Mouse (Mus musculus): ENCODE measurements at regions not wholly inside any gene's neighbourhood (a gene's known extent, or its start where the extent isn't known, plus 50 kb on each side); places are given as distances from the start of the nearest gene placed in this dataset.

DNA sequence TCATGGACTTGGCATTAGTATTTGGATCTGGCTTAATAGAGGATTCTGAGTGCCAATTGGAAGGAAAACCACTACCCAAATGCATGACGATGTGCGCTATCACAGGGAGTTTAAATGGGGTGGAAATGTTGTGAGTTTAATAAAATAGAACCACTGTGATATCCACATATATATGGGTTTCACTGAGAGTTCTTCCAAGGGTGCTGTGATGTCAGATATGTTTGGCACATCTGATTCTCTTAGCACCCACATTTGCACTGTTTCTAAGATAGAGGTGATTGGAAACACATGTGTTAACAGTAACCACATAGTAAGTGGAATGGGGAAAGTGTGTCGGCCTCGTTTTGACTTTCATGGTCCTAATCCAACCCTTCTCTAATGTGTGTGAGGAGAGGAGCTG is 189.7 kb upstream of the 1810046K07Rik start:
- DNase-seq (ENCODE audit: low spot score in 2 of 2), result no peak

DNA sequence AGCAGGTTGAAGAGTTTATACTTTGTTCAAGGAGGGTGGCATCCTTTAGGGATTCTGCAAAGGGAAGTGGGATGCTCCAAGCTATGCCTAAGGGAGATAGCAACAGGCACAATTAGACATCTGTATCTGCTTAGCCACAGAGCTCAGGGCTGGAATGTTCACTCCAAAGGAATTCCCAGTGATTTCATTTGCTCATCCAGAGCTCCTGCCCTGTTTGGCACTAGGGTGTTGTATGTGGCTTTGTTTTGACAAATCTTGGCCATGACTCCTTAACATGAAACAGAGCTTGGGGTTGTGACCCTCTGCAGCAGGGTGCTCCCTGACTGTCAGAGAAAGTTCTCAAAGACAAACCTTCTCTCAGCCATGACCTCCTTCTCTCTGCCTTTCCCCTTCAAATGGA is 194.8 kb upstream of the 1810046K07Rik start:
- no peak for DNase-seq (ENCODE audit: low spot score in 2 of 2)

DNA sequence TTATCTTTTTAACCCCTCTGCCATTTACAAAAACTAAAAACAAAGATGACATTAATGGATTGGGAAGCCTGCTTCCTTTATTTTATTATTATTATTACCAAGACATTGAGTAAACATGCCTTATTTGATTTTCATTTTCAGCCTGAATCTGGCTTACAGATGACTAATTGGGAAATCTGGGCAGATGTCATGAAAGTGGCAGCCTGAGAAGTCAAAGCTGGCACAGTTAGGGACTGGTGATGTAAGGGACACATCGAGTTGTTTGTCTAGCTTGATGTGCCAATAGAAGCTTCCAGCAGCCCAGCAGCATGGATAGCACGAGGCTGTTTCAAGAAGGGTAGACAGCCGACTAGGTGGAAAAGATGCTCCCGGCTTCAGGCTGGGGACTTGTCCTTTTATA is 197.2 kb upstream of the 1810046K07Rik start:
- DNase-seq (ENCODE audit: low spot score in 2 of 2), result no peak

DNA sequence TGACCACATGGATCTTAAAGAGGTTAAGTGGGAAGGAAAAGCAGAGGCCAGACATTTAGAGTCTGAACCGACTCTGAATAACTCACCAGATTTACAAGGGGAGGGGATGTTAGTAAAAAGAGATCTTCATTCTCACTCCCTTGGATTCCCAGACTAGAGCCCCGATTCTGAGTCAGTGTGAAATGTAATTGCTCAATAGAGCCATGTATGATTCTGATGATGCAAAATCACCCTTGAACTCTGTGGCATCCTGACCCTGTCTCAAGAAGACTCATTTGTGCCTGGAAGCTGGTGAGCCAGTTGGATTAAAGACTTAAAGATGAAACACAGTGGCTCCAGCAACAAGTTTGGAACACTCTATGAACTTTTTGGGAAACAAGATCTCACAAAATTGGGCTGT is 210.2 kb upstream of the 1810046K07Rik start:
- no peak for DNase-seq (ENCODE audit: low spot score in 2 of 2)

DNA sequence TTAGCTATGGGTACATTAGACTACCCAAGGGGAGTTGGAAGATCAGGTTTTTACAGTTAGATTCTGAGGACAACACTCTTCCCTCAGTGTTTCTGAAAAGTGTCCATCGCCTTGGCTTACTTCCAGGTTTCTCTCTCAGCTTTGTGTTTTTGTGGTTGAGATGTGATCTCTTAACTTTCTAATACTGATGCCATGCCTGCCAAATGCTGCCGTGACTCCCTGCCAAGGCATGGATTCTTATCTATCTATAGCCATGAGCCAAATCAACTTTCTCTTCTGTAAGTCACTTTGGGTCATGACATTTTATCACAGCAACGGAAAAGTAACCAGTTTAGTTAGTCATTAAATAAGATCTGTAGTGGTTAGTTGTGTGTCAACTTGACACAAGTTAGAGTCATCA is 213.2 kb upstream of the 1810046K07Rik start:
- DNase-seq (ENCODE audit: low spot score in 2 of 2), result no peak

DNA sequence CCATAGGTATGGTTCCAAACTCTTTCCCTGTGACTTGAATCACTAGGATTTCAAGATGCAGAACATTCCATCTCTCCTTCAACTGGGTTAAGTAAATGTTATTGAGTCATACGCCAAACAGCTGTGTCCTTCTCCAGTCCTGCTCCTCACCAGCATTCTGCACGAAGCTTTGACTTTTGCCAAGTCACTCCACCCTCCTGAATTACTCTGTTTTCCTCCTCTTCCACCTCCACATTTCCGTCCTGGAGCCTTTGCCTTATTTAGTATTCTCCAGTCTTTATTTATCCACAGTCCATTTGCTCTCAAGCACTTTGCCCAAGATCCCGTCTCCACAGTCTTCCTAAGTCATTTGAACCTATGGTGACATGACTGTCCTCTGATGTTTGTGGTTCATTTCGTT is 193.1 kb upstream of the Arhgap20 start:
- peak in 1 of 2 experiments; percentile 20 for DNase-seq (ENCODE audit: low spot score in 2 of 2)

DNA sequence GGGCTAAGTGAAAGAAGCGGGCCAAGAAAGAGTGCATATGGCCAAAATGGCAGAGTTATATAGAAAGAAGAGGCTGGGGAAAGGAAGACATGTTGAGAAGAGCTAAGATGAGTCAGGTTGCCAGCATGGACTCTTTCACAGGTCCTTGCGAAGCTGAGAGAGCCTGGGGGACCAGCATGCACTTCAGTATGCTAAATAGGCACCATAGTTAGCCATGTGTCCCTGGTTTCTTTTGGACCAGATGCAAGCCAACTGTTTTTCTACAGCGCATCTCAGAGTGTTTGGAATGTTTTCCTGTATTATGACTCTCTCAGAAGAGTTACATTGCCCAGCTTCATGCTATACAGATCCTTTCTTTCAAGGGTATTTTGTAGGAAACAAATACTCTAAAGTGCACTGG is 183.5 kb upstream of the Arhgap20 start:
- peak in 1 of 2 experiments; percentile 14 for DNase-seq (ENCODE audit: low spot score in 2 of 2)

DNA sequence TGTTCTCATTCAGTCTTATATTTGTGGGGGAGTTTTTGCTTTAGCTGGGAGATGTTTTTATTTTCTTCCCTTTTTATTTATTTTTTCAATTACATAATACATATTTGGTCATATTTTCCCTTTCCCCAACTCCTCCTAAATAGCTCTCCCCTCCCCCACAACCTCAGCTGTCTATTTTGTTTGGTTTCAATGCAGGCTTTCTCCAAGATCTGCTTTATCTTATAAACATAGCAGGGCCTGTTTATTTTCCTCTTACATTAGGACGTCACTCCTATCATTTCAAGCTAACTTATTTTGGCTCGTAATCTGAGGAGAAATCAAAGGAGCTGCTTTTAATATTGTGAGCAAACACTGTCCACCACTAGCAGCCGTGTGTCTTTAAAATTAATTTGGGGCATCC is 171.4 kb upstream of the Arhgap20 start:
- no peak for DNase-seq (ENCODE audit: low spot score in 2 of 2)

DNA sequence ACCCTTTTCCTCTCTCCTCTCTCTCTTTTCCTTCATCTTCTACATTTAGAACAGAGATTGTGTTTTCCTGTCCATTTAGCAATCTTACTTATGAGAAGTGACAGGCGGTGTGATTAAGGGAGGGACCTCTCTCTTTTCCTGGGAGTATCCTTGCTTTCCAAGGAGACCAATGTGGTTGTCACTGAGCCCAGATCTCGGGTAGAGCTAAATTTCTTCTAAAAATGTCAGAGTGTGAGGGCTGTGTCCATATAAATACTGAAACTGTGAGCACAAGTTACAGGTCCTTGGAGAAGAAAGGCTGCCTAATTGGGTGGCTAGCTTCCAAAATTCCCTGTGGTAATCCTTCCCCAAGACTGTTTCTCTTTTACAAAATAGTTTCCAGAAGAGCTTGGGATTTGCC is 166.4 kb upstream of the Arhgap20 start:
- DNase-seq (ENCODE audit: low spot score in 2 of 2), result no peak

DNA sequence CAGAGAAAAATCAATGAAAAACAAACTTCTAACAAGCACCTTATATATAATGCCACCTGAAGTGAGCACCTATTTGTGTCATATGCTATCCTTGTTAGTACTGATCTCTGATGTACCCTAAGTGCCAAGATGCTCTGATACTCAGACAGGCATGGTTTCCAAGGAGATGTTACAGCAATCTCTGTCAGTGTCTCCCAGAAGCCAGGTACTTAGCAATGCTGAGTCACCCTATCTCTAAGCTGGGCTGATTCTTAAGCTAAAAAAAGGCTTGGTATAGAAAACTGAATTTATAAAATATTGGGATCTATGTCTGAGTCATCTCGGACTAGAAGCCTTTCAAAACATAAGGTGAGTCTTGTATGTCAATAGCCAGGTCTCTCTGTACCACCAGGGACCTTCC is 157.0 kb upstream of the Arhgap20 start:
- peak; percentile 19 to 30 for DNase-seq (ENCODE audit: low spot score in 2 of 2)

DNA sequence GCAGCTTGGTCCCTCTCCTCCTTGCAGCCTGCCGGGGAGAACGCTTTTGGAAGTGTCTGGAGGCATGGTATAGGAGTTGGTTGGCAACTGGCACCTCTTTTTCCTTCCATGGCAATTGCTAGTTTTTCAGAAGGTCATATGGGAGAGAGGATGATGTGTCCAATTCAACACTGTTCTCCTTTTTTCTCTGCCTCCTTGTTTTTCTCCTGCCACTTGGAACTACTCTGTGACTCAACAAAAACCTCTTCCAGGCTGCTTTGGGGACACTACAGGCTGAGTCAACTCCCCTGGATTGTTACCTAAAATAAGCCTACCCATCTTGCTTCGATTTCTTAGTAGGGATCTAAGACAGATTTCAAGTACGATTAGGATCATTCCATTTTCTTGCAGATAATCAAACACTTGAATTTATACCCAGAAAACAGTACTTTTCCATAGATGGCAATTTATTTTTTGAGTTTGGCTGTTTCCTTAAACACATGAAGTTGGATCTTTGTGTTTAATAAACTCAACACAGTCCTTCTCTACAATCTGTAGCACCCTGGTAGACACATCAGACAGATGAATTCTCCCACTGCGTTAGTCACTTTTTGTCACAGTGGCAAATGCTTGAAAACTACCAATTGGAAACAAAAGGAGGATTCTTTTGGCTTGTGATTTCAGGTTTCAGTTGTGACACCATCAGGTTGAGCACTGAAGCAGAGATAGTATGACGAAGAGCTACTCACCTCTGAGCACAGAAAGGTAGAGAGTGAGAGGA is 156.3 kb upstream of the Arhgap20 start:
- peak in 1 of 2 experiments; percentile 14 for DNase-seq (ENCODE audit: low spot score in 2 of 2)

DNA sequence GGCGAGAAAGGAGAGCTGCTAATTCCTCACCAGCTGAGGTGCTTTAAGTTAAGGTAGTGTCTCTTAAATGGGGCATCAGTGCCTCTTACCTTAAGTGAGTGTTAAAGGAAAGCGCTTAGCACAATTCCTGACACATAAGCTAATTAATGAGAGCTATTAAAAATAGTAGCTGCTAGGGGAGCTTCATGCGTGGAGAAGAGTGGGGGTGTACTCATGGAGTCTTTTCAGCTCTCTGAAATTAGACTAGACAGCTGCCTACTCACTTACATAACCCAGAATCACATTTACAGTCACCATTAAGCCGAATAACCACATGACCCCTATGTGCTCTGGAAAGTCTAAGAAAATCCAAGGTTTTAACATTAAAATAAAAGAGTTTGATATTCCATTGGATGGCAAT is 139.0 kb upstream of the Arhgap20 start:
- peak; percentile 15 to 73 for DNase-seq (ENCODE audit: low spot score in 2 of 2)

DNA sequence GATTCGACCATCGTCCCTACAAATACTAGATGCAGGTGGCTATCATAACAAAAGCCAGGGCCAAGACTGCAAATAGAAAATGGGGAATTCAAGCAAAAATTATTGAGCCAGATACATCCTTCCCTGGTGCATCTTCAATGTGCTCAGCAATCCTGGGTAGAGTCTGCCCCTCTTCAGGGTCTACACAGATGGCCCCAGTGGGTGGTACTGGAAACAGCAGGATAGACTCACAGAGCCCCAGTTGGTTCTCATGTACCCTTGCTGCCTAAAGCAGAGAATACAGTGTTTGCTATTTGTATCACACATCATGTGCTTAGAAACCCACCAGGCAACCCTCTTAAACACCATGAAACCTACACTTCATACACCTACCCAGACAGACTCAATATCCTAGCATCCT is 129.0 kb upstream of the Arhgap20 start:
- no peak for DNase-seq (ENCODE audit: low spot score in 2 of 2)

DNA sequence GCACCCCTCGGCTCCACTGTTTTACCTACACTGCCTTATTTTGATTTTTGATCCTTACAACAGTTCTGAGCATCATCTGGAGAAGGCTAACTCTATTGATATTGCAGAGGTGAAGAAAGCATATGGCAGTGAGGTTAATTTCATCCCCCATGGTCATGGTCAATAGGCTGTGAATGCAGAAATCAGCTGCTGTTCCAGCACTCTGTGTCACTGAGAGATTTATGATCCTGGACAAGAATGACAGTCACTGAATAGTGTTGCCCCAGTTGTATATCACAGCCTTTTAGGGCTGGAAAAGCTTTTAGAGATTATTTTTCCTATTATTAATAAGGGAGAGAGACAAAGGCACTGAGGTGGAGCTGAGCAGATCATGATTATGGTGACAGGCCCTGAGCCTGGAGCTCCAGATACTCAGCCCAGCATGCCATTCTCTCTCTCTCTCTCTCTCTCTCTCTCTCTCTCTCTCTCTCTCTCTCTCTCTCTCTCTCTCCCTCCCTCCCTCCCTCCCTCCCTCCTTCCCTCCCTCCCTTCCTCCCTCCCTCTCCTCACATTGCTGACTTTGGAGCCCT is 128.5 kb upstream of the Arhgap20 start:
- no peak for DNase-seq (ENCODE audit: low spot score in 2 of 2)

DNA sequence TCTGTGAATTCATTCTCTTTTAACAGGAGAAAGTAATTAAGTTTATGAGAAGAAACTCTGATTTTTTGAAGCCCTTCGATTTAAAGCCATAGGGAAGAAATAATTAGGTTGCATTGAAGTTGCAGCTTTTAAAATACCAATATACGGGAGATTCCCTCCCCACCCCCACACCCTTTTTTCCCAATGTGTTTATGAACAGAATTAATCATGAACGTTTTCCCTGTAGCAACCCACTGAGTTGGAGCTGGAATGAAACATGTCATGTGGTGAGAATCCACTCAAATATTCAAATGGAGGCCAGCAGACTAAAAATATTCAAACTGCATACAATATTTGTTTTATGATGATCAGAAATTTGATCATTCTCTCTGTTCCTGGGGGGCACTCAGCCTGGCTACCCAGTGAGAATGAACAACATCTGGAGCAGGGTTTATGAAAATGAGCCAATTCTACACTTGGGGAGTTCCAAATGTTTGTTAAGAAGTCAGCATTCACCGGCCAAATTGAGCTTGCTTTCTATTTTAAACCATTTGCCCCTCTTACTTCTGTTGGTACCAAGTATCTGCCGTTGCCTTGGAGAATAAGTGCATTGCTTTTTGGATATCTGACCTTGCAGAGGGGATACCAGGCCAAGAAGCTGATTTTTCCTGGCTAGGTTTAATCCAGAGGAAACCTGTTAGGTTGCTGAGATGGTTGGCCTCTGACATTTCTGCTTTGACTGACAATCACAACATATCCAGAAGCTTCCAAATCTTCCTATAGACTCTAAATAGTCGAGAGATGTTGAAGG is 127.8 kb upstream of the Arhgap20 start:
- DNase-seq (ENCODE audit: low spot score in 2 of 2), result no peak

DNA sequence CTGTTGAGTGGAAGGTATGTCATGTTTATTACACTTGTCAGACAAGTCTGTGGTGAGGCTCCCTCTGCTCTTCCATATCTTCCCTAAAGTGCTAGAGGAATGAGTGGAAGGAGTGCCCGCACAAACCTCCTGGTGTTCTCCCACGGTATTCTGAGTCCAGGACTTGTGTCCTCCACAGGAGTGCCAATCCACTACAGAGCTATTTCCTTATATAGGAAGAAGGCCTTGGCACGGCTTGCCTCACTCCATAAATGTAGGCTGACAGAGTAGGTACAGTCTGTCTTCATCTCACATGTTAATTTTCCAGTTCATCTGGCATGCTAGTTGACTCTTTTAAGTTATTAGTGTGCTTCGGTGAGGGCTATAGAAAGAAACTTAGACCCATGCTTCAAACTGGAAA is 123.4 kb upstream of the Arhgap20 start:
- peak; percentile 34 to 35 for DNase-seq (ENCODE audit: low spot score in 2 of 2)

DNA sequence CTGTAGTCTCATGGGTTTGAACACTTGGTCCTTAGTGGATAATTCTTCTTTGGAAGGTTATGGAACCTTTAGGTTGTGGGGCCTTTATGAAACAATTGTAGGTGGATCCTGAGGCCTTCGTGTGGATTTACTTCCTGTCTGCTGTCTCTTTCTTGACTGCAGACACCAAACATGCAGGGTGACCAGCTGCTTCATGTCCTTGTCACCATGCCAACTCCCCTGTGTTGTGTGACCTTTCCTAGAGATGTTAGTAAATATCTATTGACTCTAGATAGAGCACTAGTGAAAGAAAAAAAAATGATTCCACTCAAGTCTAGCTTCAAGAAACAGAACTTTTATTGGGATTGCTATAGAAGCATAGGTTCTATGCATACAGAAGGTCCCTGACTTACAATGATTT is 119.7 kb upstream of the Arhgap20 start:
- no peak for DNase-seq (ENCODE audit: low spot score in 2 of 2)

DNA sequence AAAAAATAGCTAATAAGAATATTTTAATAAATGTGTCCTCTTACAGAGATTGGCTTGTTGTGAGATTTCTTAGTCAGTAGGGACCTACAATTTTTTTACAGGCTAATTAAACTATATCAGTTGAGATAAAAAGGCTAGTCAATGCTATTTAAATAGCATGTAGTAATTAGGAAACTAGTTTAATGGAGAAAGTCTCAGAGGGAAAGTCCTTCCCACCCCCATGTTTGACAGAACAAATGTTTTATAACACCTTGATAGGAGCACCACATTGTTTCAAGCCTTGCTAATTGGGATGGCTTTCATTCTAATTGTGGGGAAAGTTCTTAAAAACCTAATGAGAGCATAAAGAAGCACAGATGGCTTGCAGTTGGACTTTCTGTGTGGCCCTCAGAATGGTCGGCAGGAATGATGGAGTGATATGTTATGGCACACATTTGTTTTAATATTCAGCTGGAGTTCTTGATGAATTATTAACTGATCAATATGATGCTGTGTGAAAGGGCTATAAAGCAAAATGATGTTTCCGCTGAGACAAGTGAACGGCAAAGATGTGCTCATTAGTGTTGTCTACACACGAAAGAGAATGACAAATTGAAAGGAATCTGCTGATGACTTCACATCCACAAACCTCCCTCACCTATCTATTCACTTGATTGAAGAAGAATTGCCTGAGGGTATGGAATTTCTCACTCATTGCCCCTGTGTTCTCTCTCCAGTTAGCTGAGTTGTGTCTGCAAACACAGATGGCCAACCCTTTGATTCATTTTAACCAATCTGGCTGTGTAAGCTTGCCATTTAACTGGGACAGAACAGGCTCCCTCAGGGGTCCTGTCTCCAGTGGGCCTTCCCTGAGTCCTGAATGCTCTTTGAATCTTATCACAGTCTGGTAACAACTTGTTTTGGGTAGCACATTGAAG is 111.5 kb upstream of the Arhgap20 start:
- DNase-seq (ENCODE audit: low spot score in 2 of 2), result no peak

DNA sequence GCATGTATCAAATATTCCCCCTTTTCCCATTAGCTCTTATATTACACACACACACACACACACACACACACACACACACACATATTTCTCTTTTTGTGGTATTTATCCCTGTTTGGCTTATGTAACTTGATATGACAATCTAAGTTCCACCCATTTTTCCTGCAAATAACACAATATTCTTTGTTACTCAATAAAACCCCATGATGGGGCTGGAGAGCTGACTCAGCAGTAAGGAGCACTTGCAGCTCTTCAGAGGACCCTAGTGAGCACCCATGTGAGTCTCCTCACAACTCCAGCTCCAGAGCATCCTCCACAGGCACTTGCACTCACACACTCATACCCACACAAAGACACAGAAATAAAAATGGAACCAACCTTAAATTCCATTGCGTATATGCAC is 110.5 kb upstream of the Arhgap20 start:
- no peak for DNase-seq (ENCODE audit: low spot score in 2 of 2)

DNA sequence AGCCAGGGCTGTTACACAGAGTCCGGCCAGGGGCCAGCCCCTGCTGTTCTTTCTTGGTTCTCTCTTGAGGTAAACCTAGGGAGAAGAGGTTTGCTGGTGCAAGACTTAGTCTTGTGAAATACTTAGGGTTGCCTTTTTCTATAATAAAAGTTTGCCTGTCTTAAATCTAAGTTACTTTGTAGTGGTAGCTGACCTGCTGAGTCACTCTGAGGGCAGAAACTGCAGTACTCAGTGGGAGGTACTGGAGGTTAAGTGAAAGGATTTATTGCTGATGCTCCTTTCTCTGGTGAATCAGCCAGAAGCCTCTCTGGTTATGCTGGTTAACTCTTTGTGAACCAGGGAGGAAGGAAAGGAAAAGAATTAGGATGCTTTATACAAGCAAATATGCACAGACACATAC is 107.3 kb upstream of the Arhgap20 start:
- DNase-seq (ENCODE audit: low spot score in 2 of 2), result no peak

DNA sequence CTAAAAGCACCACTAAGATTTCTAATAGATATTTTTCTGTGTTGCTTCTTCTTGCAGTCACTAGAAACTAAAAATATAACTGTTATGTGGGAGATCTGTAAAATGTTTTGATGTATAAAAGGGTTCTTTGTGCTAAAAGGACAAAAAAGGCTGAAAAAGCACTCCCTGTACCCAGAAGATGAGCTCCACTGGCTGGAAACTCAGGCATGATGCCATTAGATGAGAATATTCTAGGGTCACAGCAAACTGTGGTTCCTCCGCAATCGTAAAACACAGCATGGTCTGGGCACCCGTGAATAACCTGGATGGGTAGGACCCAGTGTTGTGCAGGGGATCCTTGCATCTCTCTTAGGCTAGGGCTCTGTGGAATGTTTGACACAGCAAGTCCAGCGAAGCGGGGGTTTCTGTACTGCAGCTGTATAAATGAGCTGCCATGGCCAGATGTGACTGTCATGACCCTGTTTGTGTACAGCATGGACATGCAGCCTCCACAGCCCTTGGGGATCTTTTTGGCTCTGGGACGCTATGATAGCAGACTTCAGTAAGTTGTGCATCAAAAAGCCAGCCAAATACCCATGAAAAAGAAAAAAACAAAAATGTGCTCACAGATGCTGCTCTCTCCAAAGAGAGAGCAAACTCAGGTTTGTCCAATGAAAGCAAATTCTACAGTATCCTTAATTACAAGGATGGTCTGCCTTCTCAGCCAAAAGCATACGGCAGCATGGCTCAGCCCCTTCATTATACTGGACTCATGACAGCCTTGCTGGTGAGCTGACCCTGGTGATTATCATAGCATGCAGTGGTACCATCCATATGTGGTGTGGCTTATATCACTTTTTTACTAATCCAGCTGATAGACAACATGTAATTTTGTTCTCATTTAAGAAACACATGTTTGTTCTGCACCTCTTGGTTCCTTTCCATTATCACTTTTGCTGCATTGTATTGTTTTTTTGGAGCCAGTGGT is 103.9 kb upstream of the Arhgap20 start:
- DNase-seq (ENCODE audit: low spot score in 2 of 2), result peak in 1 of 2 experiments; percentile 17
